17 mouse cellular contexts compared by ENCODE assay signal in genomic region chr10:20938681-20939080, GRCm38 (mm10).
"Had no signal": no experiment of that assay in that cellular context is flagged by ENCODE, and none has a peak within 500 bp of the region (broad histone marks: within the 10 kb centered on the region; RNA-seq: fewer than 3 reads in every experiment).

No protein-coding gene starts in this region.

- H3K9ac ChIP-seq: liver, postnatal 0 days; lung, embryonic 15.5 days; midbrain, embryonic 13.5 days; neural tube, embryonic 12.5 days; stomach, embryonic 15.5 days had no signal

- ATAC-seq: liver, postnatal 0 days; lung, postnatal 0 days; midbrain, embryonic 13.5 days; midbrain, embryonic 16.5 days had no signal

- H3K4me3 ChIP-seq: lung, embryonic 15.5 days; megakaryocyte, embryonic 14.5 days; midbrain, embryonic 13.5 days; neural tube, embryonic 12.5 days; stomach, embryonic 15.5 days had no signal

- DNase-seq: liver, postnatal 0 days; lung, adult 2 months; lung, postnatal 14 days; lung, postnatal 36 days; right cerebral cortex, postnatal 14 days; thymus, adult 18-20 months; thymus, postnatal 14 days; thymus, postnatal 36 days had no signal

- H3K27me3 ChIP-seq: lung, embryonic 15.5 days; midbrain, embryonic 13.5 days; neural tube, embryonic 12.5 days; stomach, embryonic 15.5 days had no signal

- H3K9me3 ChIP-seq: lung, embryonic 15.5 days; midbrain, embryonic 13.5 days; neural tube, embryonic 12.5 days; stomach, embryonic 15.5 days had no signal

- H3K27ac ChIP-seq: lung, embryonic 15.5 days; macrophage; midbrain, embryonic 13.5 days; neural tube, embryonic 12.5 days; stomach, embryonic 15.5 days had no signal

- H3K4me2 ChIP-seq: lung, embryonic 15.5 days; midbrain, embryonic 11.5 days; midbrain, embryonic 13.5 days; neural tube, embryonic 12.5 days; stomach, embryonic 15.5 days had no signal

- H3K36me3 ChIP-seq: lung, embryonic 15.5 days; midbrain, embryonic 13.5 days; neural tube, embryonic 12.5 days; stomach, embryonic 15.5 days had no signal

- H3K4me1 ChIP-seq: neural tube, embryonic 12.5 days; stomach, embryonic 15.5 days had no signal
